Mouse (Mus musculus) liver, embryonic 13.5 days (tissue): Measurements from ENCODE around the gene Lhfpl2. TPM values are rescaled to one million over a fixed set of nuclear protein-coding genes. Genes with fewer than 3 reads are reported as not detected.

Experiments
- ATAC-seq: fragments of 200-750 bp; cut with Nextera tagmentation; 2 replicates; pipeline ENCODE4 v1.8.0; 2017; ENCODE audit warnings: low read depth, mild to moderate bottlenecking, moderate number of reproducible peaks, moderate library complexity
- DNase-seq: peaks from one replicate; pipeline ENCODE4 v3.0.0; 2022
- H3K27ac ChIP-seq: fragments of 300-500 bp; sonication (generic); 2 replicates; pipeline ENCODE4 v1.5.1; 2015; ENCODE audit warnings: moderate library complexity, mild to moderate bottlenecking, inconsistent platforms
- H3K27me3 ChIP-seq: fragments of 300-500 bp; sonication (generic); 2 replicates; pipeline ENCODE4 v1.6.1; 2015; ENCODE audit warnings: mild to moderate bottlenecking, inconsistent platforms
- H3K36me3 ChIP-seq: fragments of 300-500 bp; sonication (generic); 2 replicates; pipeline ENCODE4 v1.6.1; 2015; ENCODE audit warnings: mild to moderate bottlenecking, inconsistent platforms
- H3K4me1 ChIP-seq: fragments of 300-500 bp; sonication (generic); replicated peaks from 2 replicates; pipeline ENCODE4 v1.6.1; 2015; ENCODE audit warnings: inconsistent platforms
- H3K4me2 ChIP-seq: fragments of 300-500 bp; sonication (generic); 2 replicates; pipeline ENCODE4 v1.6.1; 2015; ENCODE audit warnings: inconsistent platforms, mild to moderate bottlenecking, moderate library complexity
- H3K4me3 ChIP-seq: fragments of 300-500 bp; sonication (generic); replicated peaks from 2 replicates; pipeline ENCODE4 v1.5.1; 2015; ENCODE audit warnings: mild to moderate bottlenecking, inconsistent platforms
- H3K9ac ChIP-seq: fragments of 300-500 bp; sonication (generic); 2 replicates; pipeline ENCODE4 v1.6.1; 2015; ENCODE audit warnings: mild to moderate bottlenecking, inconsistent platforms
- H3K9me3 ChIP-seq: fragments of 300-500 bp; sonication (generic); replicated peaks from 2 replicates; pipeline ENCODE4 v1.6.1; 2016; ENCODE audit warnings: inconsistent platforms
- whole genome bisulfite sequencing: fragments of 180-500 bp; shearing (Covaris S2); methylation state at CpG from one replicate; pipeline ENCODE4 v1.1.7; 2015; ENCODE audit not compliant: insufficient replicate concordance; 5-methylcytosine and 5-hydroxymethylcytosine counted together
- polyA plus RNA-seq: library from polyadenylated mRNA; unstranded; fragments of >200 nt; fragmentation: Nextera tagmentation; extraction: Ambion mirVana; gene quantifications from 2 replicates; pipeline ENCODE4 v1.2.1, GENCODE M21; 2015

Lhfpl2 gene
- polyA plus RNA-seq, 1 experiment from 2014 or later: 4.8 TPM

GRCm38 (mm10) chr13:94171612-94172011, 114.0 kb downstream of the Lhfpl2 start:
- ATAC-seq (no peak), DNase-seq (no peak)
- Histone ChIP-seq H3K9me3 (no peaks in the 10 kb centered on the region), H3K27ac (peak overlapping the region; percentile 23; the same call in 1 of the 2 replicates), H3K36me3 (no peaks in the 10 kb centered on the region), H3K4me1 (peaks cover 58% of the 10 kb centered on the region), H3K4me2 (no peak overlapping the region), H3K4me3 (no peak overlapping the region), H3K27me3 (peaks cover 11% of the 10 kb centered on the region), H3K9ac (no peak overlapping the region)
- WGBS: 28% methylated on average over 5 of the region's 5 CpGs

- Histone ChIP-seq H3K36me3 (no peaks in the 10 kb centered on the region), H3K9ac (no peak overlapping the region), H3K27me3 (peaks cover 11% of the 10 kb centered on the region), H3K4me2 (no peak overlapping the region), H3K9me3 (no peaks in the 10 kb centered on the region), H3K4me1 (peaks cover 64% of the 10 kb centered on the region), H3K27ac (no peak overlapping the region), H3K4me3 (no peak overlapping the region)
- 76% methylated on average over 15 of the region's 15 CpGs for WGBS
- ATAC-seq (no peak), DNase-seq (no peak)
Observed at GRCm38 (mm10) chr13:94172533-94173310, 115.1 kb downstream of the Lhfpl2 start.

- peak; percentile 50 for DNase-seq
- H3K9me3 ChIP-seq: no peaks in the 10 kb centered on the region
- 1% methylated on average over 55 of the region's 55 CpGs for WGBS
Observed at GRCm38 (mm10) chr13:94173633-94174576, 116.3 kb downstream of the Lhfpl2 start.

GRCm38 (mm10) chr13:94174577-94175279, 117.1 kb downstream of the Lhfpl2 start:
- DNase-seq: no peak
- peak overlapping the region; percentile 47 for H3K27ac ChIP-seq

More at GRCm38 (mm10) chr13:94173633-94174576, 116.3 kb downstream of the Lhfpl2 start:
- Histone ChIP-seq H3K36me3 (no peaks in the 10 kb centered on the region), H3K4me2 (peak overlapping the region; percentile 89), H3K4me1 (peaks cover 64% of the 10 kb centered on the region), H3K9ac (peak overlapping the region; percentile 69), H3K27ac (peak overlapping the region; percentile 23), H3K4me3 (peak overlapping the region; percentile 63), H3K27me3 (peaks cover 6% of the 10 kb centered on the region; the same call in 1 of the 2 replicates)
- ATAC-seq: peak; percentile 65

GRCm38 (mm10) chr13:94175379-94176050, 117.9 kb downstream of the Lhfpl2 start:
- Histone ChIP-seq H3K9ac (peak overlapping the region; percentile 69), H3K4me2 (peak overlapping the region; percentile 89), H3K36me3 (no peaks in the 10 kb centered on the region), H3K4me1 (peaks cover 62% of the 10 kb centered on the region), H3K4me3 (peak overlapping the region; percentile 63), H3K9me3 (no peaks in the 10 kb centered on the region), H3K27me3 (peaks cover 6% of the 10 kb centered on the region; the same call in 1 of the 2 replicates), H3K27ac (peak overlapping the region; percentile 47)
- DNase-seq: no peak
- ATAC-seq: peak; percentile 68
- WGBS: 22% methylated on average over 6 of the region's 6 CpGs

More at GRCm38 (mm10) chr13:94174577-94175279, 117.1 kb downstream of the Lhfpl2 start:
- Histone ChIP-seq H3K9me3 (no peaks in the 10 kb centered on the region), H3K36me3 (no peaks in the 10 kb centered on the region), H3K9ac (peak overlapping the region; percentile 69), H3K4me3 (peak overlapping the region; percentile 63), H3K27me3 (peaks cover 6% of the 10 kb centered on the region; the same call in 1 of the 2 replicates), H3K4me2 (peak overlapping the region; percentile 89), H3K4me1 (peaks cover 64% of the 10 kb centered on the region)
- WGBS: 17% methylated on average over 16 of the region's 16 CpGs
- ATAC-seq: no peak

- DNase-seq (no peak), ATAC-seq (peak; percentile 5; the same call in 1 of the 2 replicates)
- no peak overlapping the region for H3K9ac ChIP-seq
- peaks cover 56% of the 10 kb centered on the region for H3K4me1 ChIP-seq
- 40% methylated on average over 7 of the region's 7 CpGs for WGBS
- peaks cover 6% of the 10 kb centered on the region; the same call in 1 of the 2 replicates for H3K27me3 ChIP-seq
- H3K36me3 ChIP-seq: no peaks in the 10 kb centered on the region
- H3K27ac ChIP-seq: no peak overlapping the region
- H3K9me3 ChIP-seq: no peaks in the 10 kb centered on the region
- no peak overlapping the region for H3K4me3 ChIP-seq
- H3K4me2 ChIP-seq: peak overlapping the region; percentile 21; the same call in 1 of the 2 replicates
Observed at GRCm38 (mm10) chr13:94177148-94177547, 119.6 kb downstream of the Lhfpl2 start.

- H3K27ac ChIP-seq: no peak overlapping the region
- DNase-seq (no peak), ATAC-seq (no peak)
- H3K27me3 ChIP-seq: peaks cover 6% of the 10 kb centered on the region; the same call in 1 of the 2 replicates
- H3K9ac ChIP-seq: no peak overlapping the region
- no peaks in the 10 kb centered on the region for H3K36me3 ChIP-seq
- H3K4me2 ChIP-seq: no peak overlapping the region
- H3K9me3 ChIP-seq: no peaks in the 10 kb centered on the region
- peaks cover 47% of the 10 kb centered on the region for H3K4me1 ChIP-seq
- H3K4me3 ChIP-seq: no peak overlapping the region
- 69% methylated on average over 11 of the region's 11 CpGs for WGBS
Observed at GRCm38 (mm10) chr13:94178401-94179040, 120.9 kb downstream of the Lhfpl2 start.

- Histone ChIP-seq H3K27ac (no peak overlapping the region), H3K4me2 (no peak overlapping the region), H3K27me3 (no peaks in the 10 kb centered on the region), H3K4me1 (peaks cover 25% of the 10 kb centered on the region), H3K9ac (no peak overlapping the region), H3K4me3 (no peak overlapping the region), H3K36me3 (no peaks in the 10 kb centered on the region), H3K9me3 (no peaks in the 10 kb centered on the region)
- DNase-seq (no peak), ATAC-seq (no peak)
- WGBS: 50% methylated on average over 5 of the region's 5 CpGs
Observed at GRCm38 (mm10) chr13:94180477-94181420, 123.2 kb downstream of the Lhfpl2 start.

GRCm38 (mm10) chr13:94182026-94182425, 124.4 kb downstream of the Lhfpl2 start:
- Histone ChIP-seq H3K9ac (no peak overlapping the region), H3K36me3 (no peaks in the 10 kb centered on the region), H3K9me3 (no peaks in the 10 kb centered on the region), H3K4me3 (no peak overlapping the region), H3K4me2 (no peak overlapping the region), H3K27ac (no peak overlapping the region), H3K27me3 (no peaks in the 10 kb centered on the region), H3K4me1 (peaks cover 13% of the 10 kb centered on the region)
- WGBS: 78% methylated on average over 5 of the region's 5 CpGs
- DNase-seq (no peak), ATAC-seq (no peak)
